Mouse (Mus musculus): ENCODE results near the gene Tnfrsf12a.

The Tnfrsf12a gene

DNA sequence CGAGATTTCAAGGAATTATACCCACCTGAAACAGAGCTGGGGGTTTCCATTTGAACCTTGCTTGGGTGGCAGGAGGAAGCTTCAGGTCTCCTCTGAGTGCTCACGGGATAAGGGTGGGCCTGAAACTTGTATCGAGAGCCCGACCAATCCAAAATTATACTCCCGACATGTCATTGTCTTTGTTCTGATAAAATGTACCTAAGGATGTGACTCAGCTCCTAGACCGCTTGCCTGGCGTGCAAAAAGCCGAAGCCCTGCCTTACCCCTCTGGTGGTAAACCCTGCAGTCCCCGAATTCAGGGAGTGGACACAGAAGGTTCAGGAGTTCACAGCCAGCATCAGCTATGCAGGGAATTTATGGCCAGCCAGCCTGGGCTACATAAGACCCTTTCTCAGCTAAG, 3.1 kb upstream of the Tnfrsf12a start:
- DNase-seq, result no peak

- peak in 1 of 2 experiments; percentile 14 for DNase-seq
Measured at GRCm38 (mm10) chr17:23679127-23679835, 2.0 kb upstream of the Tnfrsf12a start, which contains the start of gene Cldn6. Gene Cldn6 (plus strand): TSS chr17:23679249.

DNA sequence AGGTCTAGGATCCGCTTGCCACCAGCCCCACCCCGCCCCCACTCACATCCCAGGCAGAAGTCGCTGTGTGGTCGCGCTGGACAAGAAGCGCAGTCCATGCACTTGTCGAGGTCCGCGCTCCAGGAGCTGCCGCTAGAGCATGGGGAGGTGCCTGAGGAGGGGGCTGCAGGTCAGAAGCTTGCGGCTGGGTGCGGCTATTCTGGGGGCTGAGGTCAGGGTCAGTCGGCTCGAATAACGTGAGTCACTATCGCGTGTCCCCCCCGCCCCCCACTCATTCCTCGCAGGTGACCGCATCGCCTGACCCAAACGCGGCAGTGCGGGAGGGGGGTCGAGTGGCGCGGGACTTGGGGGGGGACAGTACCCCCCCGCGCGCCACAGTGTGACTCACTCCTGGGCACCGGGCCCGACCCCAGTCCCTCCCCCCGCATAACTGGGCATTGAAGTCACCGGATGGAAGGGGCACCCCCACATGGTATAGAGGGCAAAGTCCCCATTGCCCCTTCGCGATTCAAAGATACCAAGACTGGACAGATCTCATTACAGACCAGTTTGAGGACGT, 716 bp downstream of the Tnfrsf12a start:
- DNase-seq, result peak; percentile 63 to 68

GRCm38 (mm10) chr17:23675564-23676281, 1.5 kb downstream of the Tnfrsf12a start:
- DNase-seq, result peak; percentile 58 to 69

DNA sequence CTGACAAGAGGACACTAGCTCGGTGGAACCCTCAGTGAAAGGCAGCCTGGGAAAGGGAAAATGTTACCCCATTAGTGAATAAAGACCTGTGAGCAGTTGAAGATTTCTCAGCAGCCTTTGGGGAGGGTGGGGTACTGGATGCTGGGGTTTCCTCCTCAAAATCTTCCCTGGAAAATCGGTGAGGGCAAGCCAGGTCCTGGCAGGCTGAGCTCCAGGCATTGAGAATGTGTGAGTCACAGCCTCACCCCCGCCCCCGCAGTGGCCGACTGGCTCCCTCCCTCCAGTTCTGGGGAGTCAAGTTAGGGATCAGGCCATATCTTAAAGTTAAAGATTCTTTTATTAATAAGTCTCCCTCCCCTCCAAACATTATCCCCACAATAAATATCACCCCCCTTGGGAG, 2.1 kb downstream of the Tnfrsf12a start:
- peak; percentile 57 to 63 for DNase-seq

GRCm38 (mm10) chr17:23674271-23674952, 2.9 kb downstream of the Tnfrsf12a start:
- DNase-seq, result peak; percentile 74 to 77

DNA sequence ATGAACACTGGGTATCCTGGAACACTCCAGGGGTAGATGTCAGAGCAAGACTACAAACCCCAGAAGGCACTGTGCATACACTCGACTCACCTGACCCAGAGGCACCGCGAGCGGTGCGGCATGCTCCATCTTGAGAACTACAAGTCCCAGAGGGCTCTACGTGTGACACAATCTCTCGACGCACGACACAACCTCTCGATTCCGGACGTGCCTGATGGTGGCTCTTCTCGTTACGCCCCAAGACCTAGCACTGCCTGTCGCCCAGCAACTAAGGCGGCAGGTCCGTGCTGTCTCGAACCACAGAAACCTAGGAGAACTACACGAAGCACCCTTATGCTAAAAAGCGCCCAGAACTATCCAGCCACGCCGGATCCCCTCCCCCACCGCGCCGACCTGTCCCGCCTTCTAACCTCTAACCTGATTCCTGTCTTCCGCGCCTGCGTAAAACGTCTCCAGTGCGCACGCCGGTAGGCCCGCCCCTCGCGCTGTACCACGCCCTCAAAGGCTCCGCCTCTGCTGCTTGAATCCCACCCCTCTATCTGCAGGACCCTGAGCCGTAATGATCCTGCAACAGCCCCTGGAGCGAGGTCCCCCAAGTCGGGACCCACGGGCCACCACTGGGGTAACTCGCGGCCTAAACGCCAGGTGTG, 3.7 kb downstream of the Tnfrsf12a start, which contains the start of the genes Hcfc1r1 and Thoc6:
Hcfc1r1 (plus strand) TSS at position 173 of the 650 bp plus-strand sequence.
Thoc6 (minus strand) TSS at position 459 of the 650 bp plus-strand sequence.
- peak; percentile 96 for DNase-seq

- DNase-seq, result no peak
Measured at GRCm38 (mm10) chr17:23672761-23673160, 4.5 kb downstream of the Tnfrsf12a start.

- DNase-seq, result no peak
Measured at GRCm38 (mm10) chr17:23671519-23671918, 5.7 kb downstream of the Tnfrsf12a start.

- no peak for DNase-seq
Measured at GRCm38 (mm10) chr17:23670516-23671074, 6.7 kb downstream of the Tnfrsf12a start.

DNA sequence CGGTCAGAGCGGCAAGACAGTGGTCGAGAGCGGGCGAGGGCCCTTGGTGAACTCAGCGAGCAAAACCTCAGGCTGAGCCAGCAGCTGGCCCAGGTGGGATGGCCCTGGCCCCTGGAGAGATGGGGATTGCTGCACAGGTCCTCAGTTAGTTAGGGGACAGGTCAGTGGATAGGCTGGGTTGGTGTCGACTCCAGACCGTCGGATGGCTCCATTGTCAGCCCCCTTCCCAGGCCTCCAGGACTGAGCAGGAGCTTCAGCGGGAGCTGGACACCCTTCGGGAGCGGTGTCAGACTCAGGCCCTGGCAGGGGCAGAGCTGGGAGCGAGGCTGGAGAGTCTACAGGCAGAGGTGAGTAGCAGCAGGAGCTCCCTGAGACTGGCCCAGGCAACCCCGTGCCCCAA, 11.8 kb downstream of the Tnfrsf12a start:
- DNase-seq, result no peak

DNA sequence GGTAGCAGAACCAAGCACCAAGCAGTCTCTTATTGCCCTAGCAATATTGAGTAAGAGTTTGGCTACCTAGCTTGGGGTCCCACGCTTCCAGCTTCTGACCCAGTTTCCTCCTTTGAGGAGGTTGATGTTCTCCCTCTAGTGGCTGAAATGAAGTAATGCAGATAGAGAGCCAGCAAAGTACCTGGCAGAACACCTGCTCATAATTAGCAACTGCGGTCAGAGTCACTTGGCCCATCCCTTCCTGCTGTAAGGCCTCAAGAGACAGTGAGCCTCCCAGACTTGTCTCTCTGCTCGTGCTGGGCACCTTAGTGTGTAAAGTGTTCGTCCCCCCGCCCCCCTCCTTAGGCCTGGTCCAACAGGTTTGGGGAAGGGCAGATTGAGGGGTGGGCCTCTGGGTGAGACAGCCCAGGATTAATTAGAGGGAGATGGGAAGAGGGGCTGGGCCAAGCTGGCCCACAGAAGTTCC, 12.7 kb downstream of the Tnfrsf12a start:
- DNase-seq, result peak in 1 of 2 experiments; percentile 56

DNA sequence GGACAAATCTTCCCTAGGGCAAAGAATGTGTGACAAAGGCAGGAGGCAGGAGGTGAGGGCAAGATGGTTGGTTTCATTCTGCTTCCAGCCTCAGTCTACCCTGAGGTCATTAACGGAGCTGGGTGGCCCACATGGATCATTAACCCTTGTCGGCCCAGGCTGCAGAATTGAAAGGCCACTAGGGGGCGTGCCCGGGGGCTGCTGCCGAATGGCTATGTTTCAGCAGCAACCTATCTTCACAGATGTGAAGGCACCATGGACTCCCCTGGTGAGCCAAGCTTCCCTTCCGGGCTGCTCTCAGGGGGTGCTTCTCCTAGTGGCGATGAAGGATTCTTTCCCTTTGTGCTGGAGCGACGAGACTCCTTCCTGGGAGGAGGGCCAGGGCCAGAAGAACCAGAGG, 15.7 kb downstream of the Tnfrsf12a start:
- peak in 1 of 2 experiments; percentile 44 for DNase-seq

DNA sequence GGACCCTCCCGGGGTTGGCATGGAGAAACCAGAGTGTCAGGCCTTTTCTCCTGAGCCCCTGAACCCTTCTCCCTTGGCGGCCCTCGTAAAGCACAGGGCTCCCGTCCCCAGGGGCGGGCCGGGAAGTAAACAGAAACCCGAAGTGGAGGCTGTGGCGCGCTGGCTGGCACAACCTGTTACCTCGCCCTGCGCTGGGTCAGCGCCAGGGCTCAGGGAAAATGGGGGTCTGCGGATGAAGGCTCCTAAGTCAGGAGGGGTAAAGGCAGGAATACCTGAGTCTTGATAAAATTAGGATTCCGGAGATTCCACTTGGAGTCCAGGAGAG, 16.4 kb downstream of the Tnfrsf12a start:
- no peak for DNase-seq

GRCm38 (mm10) chr17:23660117-23660875, 17.0 kb downstream of the Tnfrsf12a start, which contains the start of gene Bicdl2:
Gene Bicdl2 (plus strand): TSS chr17:23660506.
- DNase-seq, result peak; percentile 58 to 79

DNA sequence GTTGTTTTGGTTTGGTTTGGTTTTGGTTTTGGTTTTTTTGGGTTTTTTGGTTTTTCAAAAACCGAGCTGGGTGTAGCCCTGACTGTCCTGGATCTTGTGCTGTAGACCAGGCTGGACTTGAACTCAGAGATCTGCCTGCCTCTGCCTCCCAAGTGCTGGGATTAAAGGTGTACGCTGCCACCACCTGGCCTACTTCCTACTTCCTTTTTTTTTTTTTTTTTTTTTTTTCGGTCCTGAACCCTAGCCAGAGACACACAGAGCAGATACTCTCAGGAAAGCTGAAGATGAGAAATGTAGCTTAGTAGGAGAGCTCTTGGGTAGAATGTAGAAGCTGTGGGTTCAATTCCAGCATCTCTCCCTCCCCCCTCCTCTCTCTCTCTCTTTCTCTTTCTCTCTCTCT, 18.8 kb downstream of the Tnfrsf12a start:
- DNase-seq, result no peak

DNA sequence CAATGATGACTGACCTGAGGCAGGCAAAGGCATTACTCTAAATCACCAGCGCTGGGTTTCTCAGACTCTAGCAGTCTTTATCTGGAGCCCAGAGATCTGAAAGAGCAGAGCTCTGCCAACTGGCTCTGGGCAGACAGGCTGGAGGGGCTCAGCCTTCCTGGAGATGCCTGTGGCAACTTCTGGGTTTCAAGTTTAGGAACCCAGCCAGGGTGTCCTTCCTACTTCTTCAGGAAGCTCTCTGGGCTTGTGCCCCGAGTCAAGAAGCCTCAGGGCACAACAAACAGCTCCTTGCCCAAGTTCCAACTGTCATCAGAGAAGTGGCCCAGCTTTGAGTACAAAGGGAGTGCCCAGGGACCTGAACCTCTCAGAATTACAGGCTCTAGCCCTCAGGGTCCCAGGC, 22.9 kb downstream of the Tnfrsf12a start:
- DNase-seq, result no peak

- DNase-seq, result no peak
Measured at GRCm38 (mm10) chr17:23654001-23654400, 23.3 kb downstream of the Tnfrsf12a start.

DNA sequence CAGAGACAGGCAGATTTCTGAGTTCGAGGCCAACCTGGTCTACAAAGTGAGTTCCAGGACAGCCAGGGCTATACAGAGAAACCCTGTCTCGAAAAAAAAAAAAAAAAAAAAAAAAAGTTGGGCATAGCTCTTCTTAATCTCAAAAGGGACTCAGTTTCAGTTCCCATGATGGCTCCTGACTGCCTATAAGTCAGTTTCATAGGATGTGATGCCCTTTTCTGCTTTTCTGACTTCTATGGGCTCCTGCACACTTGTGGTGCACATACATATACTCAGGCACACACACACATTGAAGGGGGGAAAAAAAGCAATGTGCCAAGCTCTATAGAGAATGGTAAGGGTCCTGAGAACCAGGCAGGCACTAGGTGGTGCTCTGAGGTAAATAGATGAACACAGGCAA, 23.9 kb downstream of the Tnfrsf12a start:
- no peak for DNase-seq

- DNase-seq, result no peak
Measured at GRCm38 (mm10) chr17:23651363-23651762, 25.9 kb downstream of the Tnfrsf12a start.

- no peak for DNase-seq
Measured at GRCm38 (mm10) chr17:23645894-23646293, 31.4 kb downstream of the Tnfrsf12a start.

Measured in cerebellum, postnatal 14 days (tissue).